Mouse (Mus musculus): Measurements from ENCODE around the gene Oprd1. TPM values are rescaled to one million over a fixed set of nuclear protein-coding genes. Genes with fewer than 3 reads are reported as not detected.

Gene Oprd1
- polyA plus RNA-seq, 1 experiment from 2014 or later, result 0.38 TPM

DNA sequence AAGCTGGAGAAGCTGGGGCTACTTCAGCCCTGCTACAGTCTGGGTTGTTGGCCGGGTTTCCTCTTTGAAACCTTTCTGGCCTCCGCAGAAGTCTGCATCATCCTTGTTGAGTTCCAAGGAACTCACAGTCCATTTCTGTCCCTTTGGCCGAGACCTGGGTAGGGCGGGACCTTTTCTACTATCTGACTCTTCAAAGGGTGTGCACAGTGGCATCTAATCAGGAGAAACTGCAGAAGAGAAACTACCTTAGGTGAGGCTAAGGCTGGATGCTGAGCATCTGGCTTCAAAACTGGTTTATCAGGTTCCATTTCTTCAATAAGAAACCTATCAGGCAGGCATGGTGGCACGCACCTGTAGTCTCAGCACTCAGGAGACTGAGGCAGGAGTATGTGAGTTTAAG is 79.7 kb downstream of the Oprd1 start:
- Histone ChIP-seq H3K4me1 (replicated peaks; ENCODE audit: control insufficient read depth, insufficient read depth, low read length) (0 out of 2 replicates have a peak, but pooled peaks cover 8% of the 10 kb centered on the region), H3K27ac (ENCODE audit: low read depth) (0 out of 2 replicates have a peak overlapping the region, but pooled peaks have one; percentile 22), H3K36me3 (ENCODE audit: control insufficient read depth, insufficient read depth, low read length) (no peaks in the 10 kb centered on the region), H3K9ac (ENCODE audit: low read length) (no peak overlapping the region), H3K4me3 (ENCODE audit: low read depth, low read length) (no peak overlapping the region), H3K4me2 (ENCODE audit: low read length) (no peak overlapping the region), H3K27me3 (replicated peaks; ENCODE audit: control insufficient read depth, insufficient read depth, low read length) (no peaks in the 10 kb centered on the region), H3K9me3 (ENCODE audit: control insufficient read depth, low read length) (no peaks in the 10 kb centered on the region)
- no peak for DNase-seq (ENCODE audit: low spot score)
- WGBS, result 74% methylated on average over 5 of the region's 5 CpGs
- ATAC-seq (replicated peaks; ENCODE audit: low FRiP score, low TSS enrichment, low read depth), result no peak; the same call in 1 of the 2 replicates

GRCm38 (mm10) chr4:132062934-132063884 is 81.1 kb downstream of the Oprd1 start:
- no peak for ATAC-seq (replicated peaks; ENCODE audit: low FRiP score, low TSS enrichment, low read depth)

GRCm38 (mm10) chr4:132062289-132062688 is 82.0 kb downstream of the Oprd1 start:
- 62% methylated on average over 8 of the region's 8 CpGs for WGBS

More at GRCm38 (mm10) chr4:132062934-132063884, 81.1 kb downstream of the Oprd1 start:
- Histone ChIP-seq H3K4me3 (ENCODE audit: low read depth, low read length) (no peak overlapping the region), H3K27ac (ENCODE audit: low read depth) (no peak overlapping the region), H3K4me2 (ENCODE audit: low read length) (no peak overlapping the region), H3K27me3 (replicated peaks; ENCODE audit: control insufficient read depth, insufficient read depth, low read length) (no peaks in the 10 kb centered on the region), H3K9ac (ENCODE audit: low read length) (no peak overlapping the region), H3K36me3 (ENCODE audit: control insufficient read depth, insufficient read depth, low read length) (no peaks in the 10 kb centered on the region), H3K4me1 (replicated peaks; ENCODE audit: control insufficient read depth, insufficient read depth, low read length) (0 out of 2 replicates have a peak, but pooled peaks cover 8% of the 10 kb centered on the region), H3K9me3 (ENCODE audit: control insufficient read depth, low read length) (no peaks in the 10 kb centered on the region)
- DNase-seq (ENCODE audit: low spot score), result no peak
- WGBS, result 58% methylated on average over 17 of the region's 17 CpGs

More at GRCm38 (mm10) chr4:132062289-132062688, 82.0 kb downstream of the Oprd1 start:
- Histone ChIP-seq H3K4me1 (replicated peaks; ENCODE audit: control insufficient read depth, insufficient read depth, low read length) (0 out of 2 replicates have a peak, but pooled peaks cover 8% of the 10 kb centered on the region), H3K27me3 (replicated peaks; ENCODE audit: control insufficient read depth, insufficient read depth, low read length) (no peaks in the 10 kb centered on the region), H3K4me3 (ENCODE audit: low read depth, low read length) (no peak overlapping the region), H3K36me3 (ENCODE audit: control insufficient read depth, insufficient read depth, low read length) (no peaks in the 10 kb centered on the region), H3K27ac (ENCODE audit: low read depth) (no peak overlapping the region), H3K9me3 (ENCODE audit: control insufficient read depth, low read length) (no peaks in the 10 kb centered on the region), H3K9ac (ENCODE audit: low read length) (no peak overlapping the region), H3K4me2 (ENCODE audit: low read length) (no peak overlapping the region)
- DNase-seq (ENCODE audit: low spot score) (no peak), ATAC-seq (replicated peaks; ENCODE audit: low FRiP score, low TSS enrichment, low read depth) (no peak)

Other genes with a start within 250 kb of the Oprd1 start
- 1.9 and 2.3 TPM in 2 replicates for gene Tmem200b, start 222.7 kb downstream of the Oprd1 start, polyA plus RNA-seq (2014; fragmentation: Nextera tagmentation; extraction: Ambion mirVana)
- 0.09 TPM in 1 of 2 replicates, not detected in the other for gene Gm10300, start 69.8 kb downstream of the Oprd1 start, polyA plus RNA-seq (2014; fragmentation: Nextera tagmentation; extraction: Ambion mirVana)
- gene Epb41, start 69.2 kb downstream of the Oprd1 start, polyA plus RNA-seq (2014; fragmentation: Nextera tagmentation; extraction: Ambion mirVana), result 59.6 and 65.1 TPM in 2 replicates
- gene Ythdf2, start 67.8 kb upstream of the Oprd1 start, polyA plus RNA-seq (2014; fragmentation: Nextera tagmentation; extraction: Ambion mirVana), result 100 and 111 TPM in 2 replicates
- gene Gmeb1, start 117.1 kb upstream of the Oprd1 start, polyA plus RNA-seq (2014; fragmentation: Nextera tagmentation; extraction: Ambion mirVana), result 31.6 and 36.0 TPM in 2 replicates
- 36.8 and 43.6 TPM in 2 replicates for gene Taf12, start 129.9 kb upstream of the Oprd1 start, polyA plus RNA-seq (2014; fragmentation: Nextera tagmentation; extraction: Ambion mirVana)
- gene Rab42, start 158.9 kb upstream of the Oprd1 start, polyA plus RNA-seq (2014; fragmentation: Nextera tagmentation; extraction: Ambion mirVana), result 1.6 and 1.7 TPM in 2 replicates
- 72.8 and 75.4 TPM in 2 replicates for gene Trnau1ap, start 185.1 kb upstream of the Oprd1 start, polyA plus RNA-seq (2014; fragmentation: Nextera tagmentation; extraction: Ambion mirVana)
- gene Rcc1, start 209.1 kb upstream of the Oprd1 start, polyA plus RNA-seq (2014; fragmentation: Nextera tagmentation; extraction: Ambion mirVana), result 65.7 and 66.6 TPM in 2 replicates